Mouse (Mus musculus): ENCODE measurements around the gene Rab7.

DNA sequence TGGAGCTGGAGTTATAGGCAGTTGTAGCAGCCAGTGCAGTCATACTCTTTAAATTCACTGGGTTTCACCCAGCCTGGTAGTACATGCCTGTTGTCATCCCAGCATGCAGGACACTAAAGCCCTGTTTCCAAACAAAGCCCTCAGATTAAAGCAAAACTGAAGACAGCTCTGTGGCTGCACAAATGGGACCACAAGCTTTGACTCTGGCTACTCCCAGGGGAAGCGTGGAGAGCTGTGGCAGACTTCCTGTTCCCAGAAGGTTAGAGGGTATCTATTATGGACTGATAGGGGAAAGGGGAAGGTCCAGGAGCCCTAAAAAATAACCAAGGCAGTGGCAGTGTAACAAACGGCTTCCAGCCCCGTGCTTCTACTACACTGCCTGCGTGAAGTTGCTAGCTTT lies 49.6 kb downstream of the Rab7 start:
- TF ChIP-seq CTCF (IDR thresholded peaks at IDR 0.05; ENCODE audit: insufficient read depth, low read depth, low read length) (no peak), POLR2A (IDR thresholded peaks at IDR 0.05; ENCODE audit: insufficient read depth, low read depth, low read length) (no peak)
